Mouse (Mus musculus): Measurements from ENCODE around the gene Rab20. TPM values are rescaled to one million over a fixed set of nuclear protein-coding genes. Genes with fewer than 3 reads are reported as not detected.
A peak's percentile ranks its signal among the peaks of the same experiment; 100 is the strongest.

Gene Rab20
- 8.7 and 9.3 TPM in 2 replicates for polyA plus RNA-seq (2015; fragmentation: Nextera tagmentation; extraction: Ambion mirVana)

GRCm38 (mm10) chr8:11477811-11478761, at the start of gene Rab20:
Rab20 (minus strand) TSS chr8:11478710.
- WGBS: under 1% methylated on average over 69 of the region's 69 CpGs
- ATAC-seq (ENCODE audit: insufficient read depth, low FRiP score, low read depth): peak; percentile 67
- H3K4me1 ChIP-seq: peaks cover 37% of the 10 kb centered on the region
- peaks cover 22% of the 10 kb centered on the region for H3K27me3 ChIP-seq (replicated peaks)
- no peaks in the 10 kb centered on the region for H3K9me3 ChIP-seq
- H3K4me2 ChIP-seq: peak within 1 kb of the TSS; percentile 95
- H3K27ac ChIP-seq: no peak within 1 kb of the TSS
- H3K9ac ChIP-seq: peak within 1 kb of the TSS; percentile 14; the same call in 1 of the 2 replicates
- H3K4me3 ChIP-seq (replicated peaks): peak within 1 kb of the TSS; percentile 61
- H3K36me3 ChIP-seq: no peaks in the 10 kb centered on the region

DNA sequence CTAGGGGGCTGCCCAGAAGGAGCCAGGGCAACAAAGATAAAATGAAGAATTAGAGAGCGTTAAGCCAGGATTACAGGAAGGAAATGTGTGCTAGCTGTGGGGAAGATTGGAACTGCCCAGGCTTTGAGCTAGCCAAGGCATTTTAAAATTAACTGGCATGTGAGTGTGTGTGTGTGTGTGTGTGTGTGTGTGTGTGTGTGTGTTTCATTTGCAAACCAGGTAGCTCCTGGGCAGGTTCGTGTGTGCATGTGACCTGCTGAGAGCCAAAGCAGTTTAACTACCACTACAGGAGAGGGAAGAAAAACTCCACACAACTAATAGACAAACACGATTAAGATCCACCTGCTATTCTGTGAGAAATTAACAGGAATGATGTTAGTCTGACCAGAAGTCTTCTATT, 44.8 kb upstream of the Rab20 start:
- ATAC-seq (ENCODE audit: insufficient read depth, low FRiP score, low read depth): no peak

GRCm38 (mm10) chr8:11518676-11519075, 40.2 kb upstream of the Rab20 start:
- Histone ChIP-seq H3K4me3 (replicated peaks) (no peak overlapping the region), H3K9me3 (no peaks in the 10 kb centered on the region), H3K9ac (no peak overlapping the region), H3K4me2 (no peak overlapping the region), H3K4me1 (no peaks in the 10 kb centered on the region), H3K36me3 (peaks cover 22% of the 10 kb centered on the region; the same call in 1 of the 2 replicates), H3K27me3 (replicated peaks) (no peaks in the 10 kb centered on the region), H3K27ac (no peak overlapping the region)
- 87% methylated on average over 11 of the region's 11 CpGs for WGBS
- ATAC-seq (ENCODE audit: insufficient read depth, low FRiP score, low read depth): no peak

More for the DNA sequence above, 44.8 kb upstream of the Rab20 start:
- no peaks in the 10 kb centered on the region for H3K4me1 ChIP-seq
- no peak overlapping the region for H3K9ac ChIP-seq
- no peak overlapping the region for H3K4me3 ChIP-seq (replicated peaks)
- H3K9me3 ChIP-seq: no peaks in the 10 kb centered on the region
- WGBS: 71% methylated on average over 3 of the region's 3 CpGs
- no peak overlapping the region for H3K27ac ChIP-seq
- H3K27me3 ChIP-seq (replicated peaks): no peaks in the 10 kb centered on the region
- 0 out of 2 replicates have a peak, but pooled peaks cover 14% of the 10 kb centered on the region for H3K36me3 ChIP-seq
- H3K4me2 ChIP-seq: no peak overlapping the region

DNA sequence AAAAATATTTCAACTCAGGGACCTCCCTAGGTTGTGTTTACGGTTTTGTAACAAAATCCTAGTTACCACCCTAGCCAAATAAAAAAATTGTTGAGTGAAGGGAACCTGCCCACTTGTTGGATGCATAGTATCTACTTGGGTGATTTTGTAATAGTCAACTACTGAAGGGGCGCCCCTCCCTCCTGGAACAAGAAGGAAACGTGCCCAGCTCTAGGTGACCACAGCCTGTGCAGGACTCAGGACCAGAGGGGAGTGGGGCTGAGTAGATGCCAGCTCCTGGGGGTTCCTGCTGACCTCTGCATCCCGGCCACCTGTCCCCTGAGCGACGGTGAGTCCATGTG, 39.5 kb upstream of the Rab20 start:
- Histone ChIP-seq H3K4me2 (no peak overlapping the region), H3K9me3 (no peaks in the 10 kb centered on the region), H3K4me3 (replicated peaks) (no peak overlapping the region), H3K4me1 (no peaks in the 10 kb centered on the region), H3K9ac (no peak overlapping the region), H3K27ac (no peak overlapping the region), H3K27me3 (replicated peaks) (no peaks in the 10 kb centered on the region), H3K36me3 (peaks cover 29% of the 10 kb centered on the region)
- no peak for ATAC-seq (ENCODE audit: insufficient read depth, low FRiP score, low read depth)
- 77% methylated on average over 6 of the region's 6 CpGs for WGBS

GRCm38 (mm10) chr8:11517366-11518055, 39.0 kb upstream of the Rab20 start:
- Histone ChIP-seq H3K9me3 (no peaks in the 10 kb centered on the region), H3K27me3 (replicated peaks) (no peaks in the 10 kb centered on the region), H3K27ac (no peak overlapping the region), H3K4me3 (replicated peaks) (no peak overlapping the region), H3K4me1 (no peaks in the 10 kb centered on the region), H3K4me2 (no peak overlapping the region), H3K9ac (no peak overlapping the region), H3K36me3 (peaks cover 34% of the 10 kb centered on the region)
- 72% methylated on average over 16 of the region's 16 CpGs for WGBS
- no peak for ATAC-seq (ENCODE audit: insufficient read depth, low FRiP score, low read depth)

GRCm38 (mm10) chr8:11516292-11516691, 37.8 kb upstream of the Rab20 start:
- 93% methylated on average over 9 of the region's 9 CpGs for WGBS
- Histone ChIP-seq H3K27me3 (replicated peaks) (no peaks in the 10 kb centered on the region), H3K36me3 (peaks cover 41% of the 10 kb centered on the region)

DNA sequence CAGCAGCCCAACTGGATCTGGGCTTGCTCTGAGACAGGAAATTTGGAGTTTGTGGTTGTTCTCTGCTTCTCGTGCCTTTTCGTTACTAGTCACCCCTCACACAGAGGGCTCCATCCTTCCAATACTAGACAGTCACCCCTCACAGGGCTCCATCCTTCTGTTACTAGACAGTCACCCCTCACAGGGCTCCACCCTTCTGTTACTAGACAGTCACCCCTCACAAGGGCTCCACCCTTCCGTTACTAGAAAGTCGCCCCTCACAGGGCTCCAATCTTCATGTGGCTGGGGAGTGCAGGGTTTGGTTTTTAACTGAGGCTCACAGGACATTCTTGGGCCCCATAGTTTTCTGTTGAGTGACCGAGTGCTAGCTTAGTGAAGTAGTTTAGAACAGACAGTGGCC, 34.7 kb upstream of the Rab20 start:
- Histone ChIP-seq H3K4me2 (no peak overlapping the region), H3K4me3 (replicated peaks) (no peak overlapping the region), H3K27me3 (replicated peaks) (no peaks in the 10 kb centered on the region), H3K36me3 (peaks cover 58% of the 10 kb centered on the region), H3K9me3 (no peaks in the 10 kb centered on the region), H3K4me1 (no peaks in the 10 kb centered on the region), H3K27ac (no peak overlapping the region), H3K9ac (no peak overlapping the region)
- no peak for ATAC-seq (ENCODE audit: insufficient read depth, low FRiP score, low read depth)
- WGBS: 85% methylated on average over 5 of the region's 5 CpGs

More at GRCm38 (mm10) chr8:11516292-11516691, 37.8 kb upstream of the Rab20 start:
- Histone ChIP-seq H3K9me3 (no peaks in the 10 kb centered on the region), H3K9ac (no peak overlapping the region), H3K27ac (no peak overlapping the region), H3K4me3 (replicated peaks) (no peak overlapping the region), H3K4me1 (no peaks in the 10 kb centered on the region), H3K4me2 (no peak overlapping the region)
- ATAC-seq (ENCODE audit: insufficient read depth, low FRiP score, low read depth): no peak

GRCm38 (mm10) chr8:11512711-11513110, 34.2 kb upstream of the Rab20 start:
- Histone ChIP-seq H3K4me2 (no peak overlapping the region), H3K4me1 (no peaks in the 10 kb centered on the region), H3K4me3 (replicated peaks) (no peak overlapping the region), H3K9me3 (no peaks in the 10 kb centered on the region), H3K27me3 (replicated peaks) (no peaks in the 10 kb centered on the region), H3K36me3 (peaks cover 56% of the 10 kb centered on the region), H3K9ac (no peak overlapping the region), H3K27ac (no peak overlapping the region)
- WGBS: 81% methylated on average over 9 of the region's 9 CpGs
- no peak; the same call in 1 of the 2 replicates for ATAC-seq (ENCODE audit: insufficient read depth, low FRiP score, low read depth)

- Histone ChIP-seq H3K4me2 (no peak overlapping the region), H3K4me3 (replicated peaks) (no peak overlapping the region), H3K27me3 (replicated peaks) (no peaks in the 10 kb centered on the region), H3K36me3 (peaks cover 52% of the 10 kb centered on the region), H3K4me1 (no peaks in the 10 kb centered on the region), H3K9me3 (no peaks in the 10 kb centered on the region), H3K27ac (no peak overlapping the region), H3K9ac (no peak overlapping the region)
- WGBS: 87% methylated on average over 5 of the region's 5 CpGs
- no peak for ATAC-seq (ENCODE audit: insufficient read depth, low FRiP score, low read depth)
These were observed 32.5 kb upstream of the Rab20 start for GRCm38 (mm10) chr8:11510971-11511370.

DNA sequence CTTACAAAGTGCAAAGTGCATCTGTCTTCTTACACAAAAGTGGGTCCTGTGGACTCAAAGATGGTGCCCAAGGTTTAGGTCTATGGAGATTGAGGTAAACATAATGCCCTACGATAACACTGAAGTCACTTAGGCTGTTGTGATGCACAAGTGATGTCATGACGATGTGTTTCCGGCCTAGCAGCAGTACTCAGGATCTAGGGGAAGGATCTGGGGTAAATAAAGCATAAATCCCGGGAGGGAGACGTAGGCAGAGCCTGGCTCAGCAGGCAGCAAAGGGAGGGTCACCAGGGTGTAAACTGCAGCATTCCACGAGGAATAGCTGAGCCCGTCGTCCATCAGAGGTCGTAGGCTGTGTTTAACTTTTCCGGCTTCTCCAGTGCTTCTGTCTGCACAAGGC, 30.4 kb upstream of the Rab20 start:
- peaks cover 66% of the 10 kb centered on the region for H3K36me3 ChIP-seq
- no peak overlapping the region for H3K9ac ChIP-seq
- H3K4me3 ChIP-seq (replicated peaks): no peak overlapping the region
- H3K4me2 ChIP-seq: no peak overlapping the region
- no peaks in the 10 kb centered on the region for H3K4me1 ChIP-seq
- no peak overlapping the region for H3K27ac ChIP-seq
- ATAC-seq (ENCODE audit: insufficient read depth, low FRiP score, low read depth): no peak
- no peaks in the 10 kb centered on the region for H3K27me3 ChIP-seq (replicated peaks)
- 68% methylated on average over 10 of the region's 10 CpGs for WGBS
- H3K9me3 ChIP-seq: no peaks in the 10 kb centered on the region

- Histone ChIP-seq H3K27ac (no peak overlapping the region), H3K27me3 (replicated peaks) (no peaks in the 10 kb centered on the region), H3K4me1 (no peaks in the 10 kb centered on the region), H3K4me3 (replicated peaks) (no peak overlapping the region), H3K4me2 (no peak overlapping the region), H3K36me3 (peaks cover 56% of the 10 kb centered on the region), H3K9me3 (no peaks in the 10 kb centered on the region), H3K9ac (no peak overlapping the region)
- no peak for ATAC-seq (ENCODE audit: insufficient read depth, low FRiP score, low read depth)
- 65% methylated on average over 6 of the region's 6 CpGs for WGBS
These were observed 28.3 kb upstream of the Rab20 start for GRCm38 (mm10) chr8:11506802-11507201.

DNA sequence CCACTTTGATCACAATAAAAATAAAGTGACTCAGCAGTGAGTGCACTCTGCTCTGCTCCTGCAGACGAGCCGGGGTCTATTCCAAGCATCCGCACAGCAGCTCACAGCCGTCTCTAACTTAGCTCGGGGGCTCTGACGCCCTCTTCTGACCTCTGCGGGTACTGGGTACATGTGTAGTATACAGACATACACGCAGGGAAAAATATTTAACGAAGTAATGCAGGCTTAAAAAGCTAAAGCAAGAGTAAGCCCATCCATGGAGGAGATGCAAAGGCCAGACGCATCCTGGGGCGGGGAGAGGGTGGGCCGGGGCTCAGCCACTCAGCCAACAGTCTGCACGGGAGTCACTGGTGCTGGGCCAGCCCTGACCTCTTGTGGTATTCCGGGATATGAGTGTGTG, 27.6 kb upstream of the Rab20 start:
- H3K4me3 ChIP-seq (replicated peaks): no peak overlapping the region
- no peaks in the 10 kb centered on the region for H3K27me3 ChIP-seq (replicated peaks)
- no peak for ATAC-seq (ENCODE audit: insufficient read depth, low FRiP score, low read depth)
- 80% methylated on average over 14 of the region's 14 CpGs for WGBS
- no peak overlapping the region for H3K9ac ChIP-seq
- H3K36me3 ChIP-seq: peaks cover 49% of the 10 kb centered on the region
- H3K27ac ChIP-seq: no peak overlapping the region
- H3K4me2 ChIP-seq: no peak overlapping the region
- H3K9me3 ChIP-seq: no peaks in the 10 kb centered on the region
- no peaks in the 10 kb centered on the region for H3K4me1 ChIP-seq
